Mouse (Mus musculus) CH12.LX (cell line): ENCODE measurements at regions not wholly inside any gene's neighbourhood (a gene's known extent, or its start where the extent isn't known, plus 50 kb on each side); places are given as distances from the start of the nearest gene placed in this dataset.

ENCODE experiments used
- DNase-seq: peaks from one replicate; pipeline ENCODE4 v3.0.0-alpha.2; 2013; ENCODE audit errors: extremely low read depth
- H3K27ac ChIP-seq: 2 replicates; pipeline ENCODE4 v1.5.1; 2012; ENCODE audit warnings: low read depth, mild to moderate bottlenecking, control low read depth, moderate library complexity; ENCODE audit not compliant: insufficient read depth
- H3K27me3 ChIP-seq: replicated peaks from 2 replicates; pipeline ENCODE3; 2012; ENCODE audit warnings: inconsistent platforms
- H3K36me3 ChIP-seq, 2 experiments: replicated peaks in 1 of 2; 2 replicates each; pipeline versions ENCODE3 to v1.6.1; 2012; ENCODE audit warnings: inconsistent platforms in 1 of 2, low read length in 1 of 2, mild to moderate bottlenecking in 1 of 2, mixed read lengths in 1 of 2, moderate library complexity in 1 of 2; ENCODE audit not compliant: control insufficient read depth in 1 of 2, insufficient read depth in 1 of 2
- H3K4me1 ChIP-seq, 2 experiments: 2 replicates each; pipeline ENCODE4 v1.6.1; 2012; ENCODE audit warnings: inconsistent platforms in 1 of 2, moderate library complexity in 1 of 2; ENCODE audit not compliant: insufficient read depth in 2 of 2, control insufficient read depth in 1 of 2
- H3K4me2 ChIP-seq: 2 replicates; pipeline ENCODE4 v1.6.1; 2012; ENCODE audit warnings: low read depth, mild to moderate bottlenecking, control low read depth; ENCODE audit not compliant: poor library complexity, insufficient read depth, severe bottlenecking
- H3K4me3 ChIP-seq, 3 experiments: fragments of 150-350 bp in 1 of 3; sonication (generic) in 1 of 3; replicated peaks in 1 of 3; 2 replicates each; pipeline versions ENCODE3 to v1.5.1; 2011 to 2012; ENCODE audit warnings: low read depth in 2 of 3, low read length in 2 of 3, mild to moderate bottlenecking in 2 of 3, moderate library complexity in 2 of 3, control low read depth in 1 of 3, improper control_type of control experiment in 1 of 3, inconsistent platforms in 1 of 3, mixed read lengths in 1 of 3; ENCODE audit not compliant: poor library complexity in 1 of 3
- H3K79me2 ChIP-seq: replicated peaks from 2 replicates; pipeline ENCODE4 v1.6.1; 2012; ENCODE audit warnings: mild to moderate bottlenecking, moderate library complexity; ENCODE audit not compliant: control insufficient read depth, poor library complexity, insufficient read depth, severe bottlenecking; ENCODE audit errors: extremely low read depth
- H3K9ac ChIP-seq: 2 replicates; pipeline ENCODE4 v1.6.1; 2012; ENCODE audit warnings: low read depth, mild to moderate bottlenecking, control low read depth, moderate library complexity; ENCODE audit not compliant: insufficient read depth
- H3K9me3 ChIP-seq: replicated peaks from 2 replicates; pipeline ENCODE3; 2012; ENCODE audit warnings: low read length, inconsistent platforms, mixed read lengths
- BHLHE40 ChIP-seq: IDR thresholded peaks from 2 replicates; pipeline ENCODE4 v1.6.1; 2011; ENCODE audit warnings: mild to moderate bottlenecking, low read depth, low read length, improper control_type of control experiment
- CHD1 ChIP-seq: IDR thresholded peaks from 2 replicates; pipeline ENCODE4 v1.6.1; 2012; ENCODE audit warnings: low read depth, low read length, improper control_type of control experiment, inconsistent platforms
- CHD2 ChIP-seq: IDR thresholded peaks from 2 replicates; pipeline ENCODE4 v1.6.1; 2011; ENCODE audit warnings: low read length, improper control_type of control experiment
- CTCF ChIP-seq, 2 experiments: IDR thresholded peaks in 1 of 2; conservative IDR thresholded peaks in 1 of 2; 2 replicates each; pipeline ENCODE4 v1.5.1; 2011 to 2012; ENCODE audit warnings: low read depth in 2 of 2, low read length in 2 of 2, improper control_type of control experiment in 1 of 2, inconsistent platforms in 1 of 2, mild to moderate bottlenecking in 1 of 2, moderate library complexity in 1 of 2
- E2F4 ChIP-seq: IDR thresholded peaks from 2 replicates; pipeline ENCODE4 v1.6.1; 2011; ENCODE audit warnings: low read depth, low read length, improper control_type of control experiment; ENCODE audit not compliant: insufficient replicate concordance
- EP300 ChIP-seq: IDR thresholded peaks from 2 replicates; pipeline ENCODE4 v1.6.1; 2011; ENCODE audit warnings: low read length, improper control_type of control experiment
- ETS1 ChIP-seq: conservative IDR thresholded peaks from 2 replicates; pipeline ENCODE4 v1.6.1; 2012; ENCODE audit warnings: low read depth, mild to moderate bottlenecking, inconsistent platforms, low read length, improper control_type of control experiment, moderate library complexity
- HCFC1 ChIP-seq: IDR thresholded peaks from 2 replicates; pipeline ENCODE4 v1.6.1; 2012; ENCODE audit warnings: low read depth, mild to moderate bottlenecking, inconsistent platforms, low read length, improper control_type of control experiment
- IRF4 ChIP-seq: IDR thresholded peaks from 2 replicates; pipeline ENCODE4 v1.6.1; 2014; ENCODE audit warnings: low read depth, mild to moderate bottlenecking, inconsistent platforms, low read length, improper control_type of control experiment
- JUND ChIP-seq: conservative IDR thresholded peaks from 2 replicates; pipeline ENCODE4 v1.6.1; 2011; ENCODE audit warnings: low read depth, low read length, improper control_type of control experiment
- KAT2A ChIP-seq: IDR thresholded peaks from 2 replicates; pipeline ENCODE4 v1.6.1; 2012; ENCODE audit warnings: low read length, improper control_type of control experiment, inconsistent platforms; ENCODE audit not compliant: insufficient replicate concordance
- MAX ChIP-seq: IDR thresholded peaks from 2 replicates; pipeline ENCODE4 v1.6.1; 2011; ENCODE audit warnings: low read length, improper control_type of control experiment
- MAZ ChIP-seq: IDR thresholded peaks from 2 replicates; pipeline ENCODE4 v1.6.1; 2012; ENCODE audit warnings: low read depth, mild to moderate bottlenecking, inconsistent platforms, low read length, improper control_type of control experiment, moderate library complexity
- MEF2A ChIP-seq: IDR thresholded peaks from 2 replicates; pipeline ENCODE4 v1.6.1; 2014; ENCODE audit warnings: low read depth, mild to moderate bottlenecking, inconsistent platforms, low read length, improper control_type of control experiment, borderline replicate concordance
- MXI1 ChIP-seq: IDR thresholded peaks from 2 replicates; pipeline ENCODE4 v1.6.1; 2011; ENCODE audit warnings: mild to moderate bottlenecking, low read depth, low read length, improper control_type of control experiment
- MYC ChIP-seq: IDR thresholded peaks from 2 replicates; pipeline ENCODE4 v1.6.1; 2011; ENCODE audit warnings: low read depth, mild to moderate bottlenecking, improper control_type of control experiment, low read length
- PAX5 ChIP-seq: IDR thresholded peaks from 2 replicates; pipeline ENCODE4 v1.6.1; 2012; ENCODE audit warnings: low read length, inconsistent platforms, mixed read lengths
- POLR2A ChIP-seq: IDR thresholded peaks from 2 replicates; pipeline ENCODE4 v1.6.1; 2011; ENCODE audit warnings: low read depth, mild to moderate bottlenecking, improper control_type of control experiment, low read length
- POLR2AphosphoS2 ChIP-seq: IDR thresholded peaks from 2 replicates; pipeline ENCODE4 v1.6.1; 2011; ENCODE audit warnings: low read depth, low read length, improper control_type of control experiment
- RCOR1 ChIP-seq: conservative IDR thresholded peaks from 2 replicates; pipeline ENCODE4 v1.6.1; 2012; ENCODE audit warnings: low read depth, mild to moderate bottlenecking, inconsistent platforms, low read length, improper control_type of control experiment
- SIN3A ChIP-seq: IDR thresholded peaks from 2 replicates; pipeline ENCODE4 v1.6.1; 2012; ENCODE audit warnings: low read length, improper control_type of control experiment, inconsistent platforms
- SMC3 ChIP-seq: IDR thresholded peaks from 2 replicates; pipeline ENCODE4 v1.6.1; 2011; ENCODE audit warnings: low read depth, low read length, improper control_type of control experiment
- TBP ChIP-seq: conservative IDR thresholded peaks from 2 replicates; pipeline ENCODE4 v1.6.1; 2011; ENCODE audit warnings: low read depth, low read length, improper control_type of control experiment
- USF1 ChIP-seq: IDR thresholded peaks from 2 replicates; pipeline ENCODE4 v1.6.1; 2014; ENCODE audit warnings: low read depth, mild to moderate bottlenecking, inconsistent platforms, low read length, improper control_type of control experiment
- USF2 ChIP-seq: conservative IDR thresholded peaks from 2 replicates; pipeline ENCODE4 v1.6.1; 2011; ENCODE audit warnings: low read depth, low read length, improper control_type of control experiment
- ZC3H11A ChIP-seq: IDR thresholded peaks from 2 replicates; pipeline ENCODE4 v1.6.1; 2012; ENCODE audit warnings: low read depth, mild to moderate bottlenecking, inconsistent platforms, low read length, improper control_type of control experiment
- ZKSCAN1 ChIP-seq: IDR thresholded peaks from 2 replicates; pipeline ENCODE4 v1.6.1; 2012; ENCODE audit warnings: low read depth, inconsistent platforms, low read length, improper control_type of control experiment, borderline replicate concordance
- ZNF384 ChIP-seq: IDR thresholded peaks from 2 replicates; pipeline ENCODE4 v1.6.1; 2012; ENCODE audit warnings: low read depth, low read length, improper control_type of control experiment, inconsistent platforms
- dilution Hi-C: fragments of 300-500 bp; cut with MboI; formaldehyde crosslinking; loops from 2 replicates; pipeline ENCODE4 v1.14.3; 2020; ENCODE audit warnings: low sequenced_read_pairs; ENCODE audit not compliant: extremely low pct_unique_long_range_greater_than_20kb, extremely low pct_ligation_motif_present
- in situ Hi-C: fragments of 300-500 bp; cut with MboI; formaldehyde crosslinking; loops from 3 replicates; pipeline ENCODE4 v1.14.3; 2019; ENCODE audit warnings: low sequenced_read_pairs, low pct_ligation_motif_present, low pct_unique_long_range_greater_than_20kb, mixed read lengths

- dilution Hi-C loops = no loop called here
Observed at GRCm38 (mm10) chr2:117999641-118000040, 112.0 kb upstream of the Thbs1 start.

GRCm38 (mm10) chr2:118004191-118004590, 107.5 kb upstream of the Thbs1 start:
- Histone ChIP-seq H3K4me1 (no peaks in the 10 kb centered on the region), H3K4me3 (no peak overlapping the region), H3K27ac (no peak overlapping the region), H3K9ac (no peak overlapping the region), H3K36me3 (no peaks in the 10 kb centered on the region), H3K79me2 (no peaks in the 10 kb centered on the region), H3K9me3 (no peaks in the 10 kb centered on the region), H3K4me2 (no peak overlapping the region), H3K27me3 (no peaks in the 10 kb centered on the region)
- in situ Hi-C loops = no loop called here
- no peak for DNase-seq
- dilution Hi-C loops = no loop called here
- TF ChIP-seq ETS1 (no peak), CHD1 (no peak), KAT2A (no peak), HCFC1 (no peak), RCOR1 (no peak), ZNF384 (no peak), POLR2AphosphoS2 (no peak), ZC3H11A (no peak), IRF4 (no peak), SIN3A (no peak), JUND (no peak), POLR2A (no peak)

More at GRCm38 (mm10) chr2:117999641-118000040, 112.0 kb upstream of the Thbs1 start:
- in situ Hi-C loops = no loop called here
- DNase-seq = no peak
- Histone ChIP-seq H3K79me2 (no peaks in the 10 kb centered on the region), H3K4me3 (no peak overlapping the region), H3K9me3 (no peaks in the 10 kb centered on the region), H3K9ac (no peak overlapping the region), H3K36me3 (no peaks in the 10 kb centered on the region), H3K4me1 (peaks cover 0 to 11% of the 10 kb centered on the region in 2 experiments; a peak in 2 of 4 replicates), H3K27ac (no peak overlapping the region), H3K27me3 (no peaks in the 10 kb centered on the region), H3K4me2 (no peak overlapping the region)
- TF ChIP-seq RCOR1 (no peak), E2F4 (no peak), PAX5 (no peak), IRF4 (no peak), ZKSCAN1 (no peak), MEF2A (no peak), MXI1 (no peak), MAZ (no peak), MYC (no peak), USF2 (no peak), SMC3 (no peak), KAT2A (no peak), TBP (no peak), CTCF (conservative IDR thresholded peaks at IDR 0.05 in 1 of 2, IDR thresholded peaks at IDR 0.05 in 1 of 2; ENCODE audit: low read depth in 2 of 2, low read length in 2 of 2) (no peak), MAX (no peak), EP300 (no peak), CHD2 (no peak), BHLHE40 (no peak), POLR2AphosphoS2 (no peak), USF1 (no peak)
